Mouse (Mus musculus) liver, adult 2 months (tissue): ENCODE measurements around the gene Tecpr2. TPM values are rescaled to one million over a fixed set of nuclear protein-coding genes. Genes with fewer than 3 reads are reported as not detected.
A peak's percentile ranks its signal among the peaks of the same experiment; 100 is the strongest.

Experiments used
- DNase-seq: peaks from one replicate; pipeline ENCODE4 v3.0.0-alpha.2; 2011; ENCODE audit warnings: low read depth, low spot score; ENCODE audit errors: extremely low read depth
- H3K27ac ChIP-seq: fragments of 200-500 bp; replicated peaks from 2 replicates; pipeline ENCODE4 v1.5.1; 2012; ENCODE audit warnings: low read depth, mild to moderate bottlenecking, control low read depth, inconsistent platforms, low read length; ENCODE audit not compliant: insufficient read depth
- H3K27me3 ChIP-seq: fragments of 200-500 bp; 2 replicates; pipeline ENCODE4 v1.6.1; 2012; ENCODE audit warnings: mild to moderate bottlenecking, moderate library complexity, low read length, inconsistent platforms; ENCODE audit not compliant: control insufficient read depth, insufficient read depth
- H3K36me3 ChIP-seq: fragments of 200-500 bp; 2 replicates; pipeline ENCODE4 v1.6.1; 2012; ENCODE audit warnings: low read length, inconsistent platforms; ENCODE audit not compliant: control insufficient read depth, insufficient read depth
- H3K4me1 ChIP-seq: fragments of 200-500 bp; 2 replicates; pipeline ENCODE4 v1.6.1; 2011; ENCODE audit warnings: low read length; ENCODE audit not compliant: control insufficient read depth, insufficient read depth
- H3K4me3 ChIP-seq: fragments of 200-500 bp; 2 replicates; pipeline ENCODE4 v1.5.1; 2011; ENCODE audit warnings: low read depth, mild to moderate bottlenecking, control low read depth, low read length, moderate library complexity; ENCODE audit not compliant: insufficient read depth
- H3K79me2 ChIP-seq: fragments of 200-500 bp; 2 replicates; pipeline ENCODE4 v1.6.1; 2012; ENCODE audit warnings: inconsistent platforms, mild to moderate bottlenecking, low read length, moderate library complexity; ENCODE audit not compliant: control insufficient read depth, insufficient read depth
- H3K9ac ChIP-seq: fragments of 200-500 bp; 2 replicates; pipeline ENCODE4 v1.6.1; 2012; ENCODE audit warnings: low read depth, mild to moderate bottlenecking, control low read depth, inconsistent platforms, low read length
- CTCF ChIP-seq: fragments of 200-500 bp; IDR thresholded peaks from 2 replicates; pipeline ENCODE4 v1.5.1; 2011; ENCODE audit warnings: low read depth, low read length, control low read depth
- POLR2A ChIP-seq: fragments of 200-500 bp; IDR thresholded peaks from 2 replicates; pipeline ENCODE4 v1.6.1; 2011; ENCODE audit warnings: low read length, control low read depth; ENCODE audit not compliant: insufficient read depth; ENCODE audit errors: extremely low read depth
- WGBS: fragments of 180-500 bp; shearing (Covaris S2); methylation state at CpG from one replicate; pipeline ENCODE4 v1.1.7; 2018; 5-methylcytosine and 5-hydroxymethylcytosine counted together
- polyA plus RNA-seq: library from polyadenylated mRNA; depleted of rRNA; stranded (reverse); fragments of >200 nt; gene quantifications from 2 replicates; pipeline ENCODE4 v1.2.3, GENCODE M21; 2012
- total RNA-seq: library from RNA; depleted of rRNA; stranded (reverse); fragments of >200 nt; gene quantifications from 2 replicates; pipeline ENCODE4 v1.2.3, GENCODE M21; 2014

The Tecpr2 gene
- total and polyA plus RNA-seq, 2 experiments = 2.5 to 3.8 TPM

GRCm38 (mm10) chr12:110921572-110921971 lies 32.5 kb downstream of the Tecpr2 start:
- WGBS = 92% methylated on average over 5 of the region's 5 CpGs
- H3K9ac ChIP-seq = no peak overlapping the region
- H3K27ac ChIP-seq = no peak overlapping the region
- no peak overlapping the region for H3K4me3 ChIP-seq
- H3K36me3 ChIP-seq = peaks cover 13% of the 10 kb centered on the region; the same call in 1 of the 2 replicates
- DNase-seq = no peak
- TF ChIP-seq CTCF (no peak), POLR2A (no peak)
- H3K27me3 ChIP-seq = no peaks in the 10 kb centered on the region
- H3K4me1 ChIP-seq = no peaks in the 10 kb centered on the region
- no peaks in the 10 kb centered on the region for H3K79me2 ChIP-seq

DNA sequence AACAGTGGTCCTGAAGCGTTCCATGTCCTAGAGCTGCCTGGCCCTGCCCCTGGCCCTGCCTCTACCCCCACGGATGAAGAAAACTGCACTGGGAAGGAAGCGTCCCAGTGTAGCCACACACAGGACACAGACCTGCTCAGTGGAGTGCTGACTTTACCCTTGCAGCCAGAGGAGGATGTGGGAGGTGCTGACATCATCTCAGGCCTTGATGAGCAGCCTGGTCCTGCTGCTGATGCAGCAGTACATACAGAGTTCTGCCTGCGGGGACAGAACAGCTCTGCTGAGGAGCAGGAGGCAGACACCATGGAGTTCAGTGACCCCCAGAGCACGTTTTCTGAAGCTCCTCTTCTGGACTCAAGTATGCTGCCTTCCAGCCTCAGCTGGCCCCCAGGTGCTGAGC lies 43.8 kb downstream of the Tecpr2 start:
- H3K79me2 ChIP-seq = no peaks in the 10 kb centered on the region
- H3K36me3 ChIP-seq = peaks cover 8% of the 10 kb centered on the region; the same call in 1 of the 2 replicates
- TF ChIP-seq CTCF = no peak
- TF ChIP-seq POLR2A = no peak
- 0 out of 2 replicates have a peak overlapping the region, but pooled peaks have one; percentile 2 for H3K27ac ChIP-seq
- no peak overlapping the region for H3K9ac ChIP-seq
- no peak overlapping the region for H3K4me3 ChIP-seq
- WGBS = 75% methylated on average over 5 of the region's 5 CpGs
- DNase-seq = peak; percentile 18
- no peaks in the 10 kb centered on the region for H3K4me1 ChIP-seq
- H3K27me3 ChIP-seq = no peaks in the 10 kb centered on the region

DNA sequence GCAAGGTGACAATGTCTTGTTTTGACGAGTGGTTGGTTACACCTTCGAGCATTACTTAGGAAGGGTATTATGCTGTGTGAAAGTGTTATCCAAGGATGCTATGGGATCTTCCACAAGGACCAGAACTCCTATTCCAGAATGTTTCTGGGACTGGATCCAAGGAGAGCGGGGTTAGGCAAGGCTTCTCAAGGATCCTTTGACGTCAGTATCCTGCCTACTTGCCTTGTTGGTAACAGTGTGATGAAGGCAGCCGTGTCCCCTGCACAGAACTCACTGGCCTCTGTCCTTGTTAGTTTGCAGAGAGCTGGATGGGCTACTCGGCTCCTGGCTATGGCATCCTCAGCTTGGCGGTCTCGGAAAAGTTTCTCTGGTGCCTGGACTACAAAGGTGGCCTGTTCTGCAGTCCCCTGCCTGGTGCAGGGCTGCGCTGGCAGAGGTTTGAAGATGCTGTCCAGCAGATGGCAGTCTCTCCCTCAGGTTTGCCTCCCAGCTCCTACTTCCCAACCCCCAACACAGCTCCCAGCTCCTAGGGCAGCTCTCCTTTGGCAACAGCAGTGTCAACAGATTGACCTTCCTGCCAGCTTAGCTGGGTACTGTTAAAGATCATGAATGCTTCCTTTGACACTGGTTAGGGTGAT lies 47.0 kb downstream of the Tecpr2 start:
- no peak overlapping the region for H3K27ac ChIP-seq
- TF ChIP-seq POLR2A (no peak), CTCF (peak; percentile 98)
- H3K79me2 ChIP-seq = no peaks in the 10 kb centered on the region
- H3K36me3 ChIP-seq = peaks cover 9% of the 10 kb centered on the region; the same call in 1 of the 2 replicates
- no peaks in the 10 kb centered on the region for H3K27me3 ChIP-seq
- no peaks in the 10 kb centered on the region for H3K4me1 ChIP-seq
- H3K9ac ChIP-seq = no peak overlapping the region
- DNase-seq = peak; percentile 87
- 72% methylated on average over 9 of the region's 9 CpGs for WGBS
- no peak overlapping the region for H3K4me3 ChIP-seq

DNA sequence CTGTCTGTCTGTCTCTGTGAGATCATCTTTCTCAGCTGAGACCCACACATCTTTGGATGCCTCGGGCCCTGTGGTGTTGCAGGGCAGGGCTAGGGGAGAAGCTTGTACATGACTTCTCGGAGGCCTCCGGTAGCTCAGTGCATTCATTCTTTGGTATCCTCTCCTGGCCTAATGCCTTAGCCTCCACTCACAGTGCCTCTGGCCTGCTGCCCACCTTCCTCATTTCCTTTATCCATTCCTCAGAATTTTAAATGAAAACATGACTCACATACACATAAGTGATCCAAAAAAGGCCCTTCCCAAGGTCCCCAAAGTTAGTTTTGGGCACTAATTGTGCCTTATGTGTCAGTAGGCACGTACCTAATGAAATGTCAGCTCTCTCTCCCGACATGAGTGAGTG lies 48.4 kb downstream of the Tecpr2 start:
- no peak for DNase-seq
- TF ChIP-seq CTCF = no peak
- TF ChIP-seq POLR2A = no peak
- no peak overlapping the region for H3K4me3 ChIP-seq
- no peaks in the 10 kb centered on the region for H3K27me3 ChIP-seq
- no peak overlapping the region for H3K9ac ChIP-seq
- no peak overlapping the region for H3K27ac ChIP-seq
- H3K79me2 ChIP-seq = no peaks in the 10 kb centered on the region
- WGBS = 91% methylated on average over 5 of the region's 5 CpGs
- peaks cover 7% of the 10 kb centered on the region; the same call in 1 of the 2 replicates for H3K36me3 ChIP-seq
- no peaks in the 10 kb centered on the region for H3K4me1 ChIP-seq

- Histone ChIP-seq H3K4me1 (no peaks in the 10 kb centered on the region), H3K36me3 (peaks cover 7% of the 10 kb centered on the region; the same call in 1 of the 2 replicates), H3K27me3 (no peaks in the 10 kb centered on the region), H3K4me3 (no peak overlapping the region), H3K27ac (no peak overlapping the region), H3K9ac (no peak overlapping the region), H3K79me2 (no peaks in the 10 kb centered on the region)
- DNase-seq = no peak
- TF ChIP-seq CTCF (no peak), POLR2A (no peak)
- 99% methylated on average over 5 of the region's 5 CpGs for WGBS
Measured at GRCm38 (mm10) chr12:110939385-110939784, 50.3 kb downstream of the Tecpr2 start.

- no peak for DNase-seq
- H3K27ac ChIP-seq = no peak overlapping the region
- TF ChIP-seq CTCF = no peak
- TF ChIP-seq POLR2A = no peak
- WGBS = 96% methylated on average over 3 of the region's 3 CpGs
- H3K9ac ChIP-seq = no peak overlapping the region
- H3K79me2 ChIP-seq = no peaks in the 10 kb centered on the region
- no peak overlapping the region for H3K4me3 ChIP-seq
- no peaks in the 10 kb centered on the region for H3K4me1 ChIP-seq
- peaks cover 15% of the 10 kb centered on the region for H3K36me3 ChIP-seq
- no peaks in the 10 kb centered on the region for H3K27me3 ChIP-seq
Measured at GRCm38 (mm10) chr12:110940869-110941268, 51.8 kb downstream of the Tecpr2 start.
